Mouse (Mus musculus) forebrain, embryonic 13.5 days (tissue): ENCODE data around the gene Sectm1b. TPM values are rescaled to one million over a fixed set of nuclear protein-coding genes. Genes with fewer than 3 reads are reported as not detected.
"Not testable (repeated sequence)": the region's sequence is repeated elsewhere in the genome, so short reads cannot be mapped to it uniquely, and the experiment has no call there.

Experiments used
- ATAC-seq: fragments of 200-750 bp; cut with Nextera tagmentation; 2 replicates; pipeline ENCODE4 v1.8.0; 2017
- H3K27ac ChIP-seq: fragments of 300-500 bp; sonication (generic); 2 replicates; pipeline ENCODE4 v1.5.1; 2015; ENCODE audit warnings: inconsistent platforms, mild to moderate bottlenecking, moderate library complexity
- H3K27me3 ChIP-seq: fragments of 300-500 bp; sonication (generic); 2 replicates; pipeline ENCODE4 v1.6.1; 2015; ENCODE audit warnings: mild to moderate bottlenecking, inconsistent platforms
- H3K36me3 ChIP-seq: fragments of 300-500 bp; sonication (generic); 2 replicates; pipeline ENCODE4 v1.6.1; 2015; ENCODE audit warnings: mild to moderate bottlenecking, inconsistent platforms; ENCODE audit not compliant: poor library complexity, severe bottlenecking
- H3K4me1 ChIP-seq: fragments of 300-500 bp; sonication (generic); 2 replicates; pipeline ENCODE4 v1.6.1; 2015; ENCODE audit warnings: inconsistent platforms
- H3K4me2 ChIP-seq: fragments of 300-500 bp; sonication (generic); 2 replicates; pipeline ENCODE4 v1.6.1; 2015; ENCODE audit warnings: inconsistent platforms, mild to moderate bottlenecking, moderate library complexity
- H3K4me3 ChIP-seq: fragments of 300-500 bp; sonication (generic); 2 replicates; pipeline ENCODE4 v1.5.1; 2015; ENCODE audit warnings: mild to moderate bottlenecking, inconsistent platforms
- H3K9ac ChIP-seq: fragments of 300-500 bp; sonication (generic); 2 replicates; pipeline ENCODE4 v1.6.1; 2015; ENCODE audit warnings: mild to moderate bottlenecking, inconsistent platforms
- H3K9me3 ChIP-seq: fragments of 300-500 bp; sonication (generic); replicated peaks from 2 replicates; pipeline ENCODE4 v1.6.1; 2016; ENCODE audit warnings: inconsistent platforms
- WGBS: fragments of 180-500 bp; shearing (Covaris S2); methylation state at CpG from one replicate; pipeline ENCODE4 v1.1.7; 2015; 5-methylcytosine and 5-hydroxymethylcytosine counted together
- polyA plus RNA-seq: library from polyadenylated mRNA; unstranded; fragments of >200 nt; fragmentation: Nextera tagmentation; extraction: Ambion mirVana; gene quantifications from 2 replicates; pipeline ENCODE4 v1.2.1, GENCODE M21; 2015

Sectm1b gene
- polyA plus RNA-seq, 1 experiment from 2014 or later, result not detected

GRCm38 (mm10) chr11:121060401-121061067, 2.8 kb downstream of the Sectm1b start:
- not testable (repeated sequence) for H3K36me3 ChIP-seq, H3K4me2 ChIP-seq, H3K27ac ChIP-seq, ATAC-seq, H3K9me3 ChIP-seq, H3K4me3 ChIP-seq, H3K9ac ChIP-seq, H3K4me1 ChIP-seq, H3K27me3 ChIP-seq
- 92% methylated on average over 6 of the region's 6 CpGs for WGBS

- whole genome bisulfite sequencing, result 92% methylated on average over 4 of the region's 4 CpGs
- no peak overlapping the region for H3K9ac ChIP-seq
- H3K27ac ChIP-seq, result no peak overlapping the region
- H3K36me3 ChIP-seq, result no peaks in the 10 kb centered on the region
- no peak overlapping the region for H3K4me3 ChIP-seq
- no peaks in the 10 kb centered on the region for H3K27me3 ChIP-seq
- no peaks in the 10 kb centered on the region for H3K4me1 ChIP-seq
- no peak overlapping the region for H3K4me2 ChIP-seq
- no peak for ATAC-seq
- H3K9me3 ChIP-seq, result no peaks in the 10 kb centered on the region
These were observed 3.9 kb downstream of the Sectm1b start for GRCm38 (mm10) chr11:121059471-121059870.

DNA sequence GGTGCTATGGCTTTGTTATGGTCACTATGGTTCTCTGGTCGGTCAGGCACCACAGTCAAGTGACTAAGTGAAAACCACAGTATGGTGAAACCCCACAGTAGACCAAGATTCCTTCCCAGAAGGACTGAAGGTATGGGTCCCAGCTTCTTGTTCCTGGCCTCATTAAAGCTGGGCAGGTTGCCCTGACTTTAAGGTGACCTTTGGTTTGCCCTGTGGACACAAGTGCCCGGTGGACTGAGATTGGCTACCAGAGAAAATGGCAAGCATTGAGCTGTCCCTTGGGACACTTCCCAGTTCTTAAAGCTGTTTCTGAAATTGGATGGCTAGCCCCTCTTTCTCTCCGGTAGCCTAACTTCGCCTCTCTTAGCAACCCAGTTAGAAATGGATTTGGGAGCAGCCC, 4.4 kb downstream of the Sectm1b start:
- Histone ChIP-seq H3K4me2 (no peak overlapping the region), H3K27me3 (no peaks in the 10 kb centered on the region), H3K36me3 (no peaks in the 10 kb centered on the region), H3K9me3 (no peaks in the 10 kb centered on the region), H3K27ac (no peak overlapping the region), H3K4me1 (no peaks in the 10 kb centered on the region), H3K9ac (no peak overlapping the region), H3K4me3 (no peak overlapping the region)
- no peak for ATAC-seq
- 88% methylated on average over 4 of the region's 4 CpGs for WGBS

GRCm38 (mm10) chr11:121058122-121058521, 5.2 kb downstream of the Sectm1b start:
- Histone ChIP-seq H3K4me2 (no peak overlapping the region), H3K4me1 (no peaks in the 10 kb centered on the region), H3K9me3 (no peaks in the 10 kb centered on the region), H3K9ac (no peak overlapping the region), H3K27me3 (no peaks in the 10 kb centered on the region), H3K4me3 (no peak overlapping the region), H3K27ac (no peak overlapping the region), H3K36me3 (no peaks in the 10 kb centered on the region)
- WGBS, result 89% methylated on average over 5 of the region's 5 CpGs
- no peak for ATAC-seq

DNA sequence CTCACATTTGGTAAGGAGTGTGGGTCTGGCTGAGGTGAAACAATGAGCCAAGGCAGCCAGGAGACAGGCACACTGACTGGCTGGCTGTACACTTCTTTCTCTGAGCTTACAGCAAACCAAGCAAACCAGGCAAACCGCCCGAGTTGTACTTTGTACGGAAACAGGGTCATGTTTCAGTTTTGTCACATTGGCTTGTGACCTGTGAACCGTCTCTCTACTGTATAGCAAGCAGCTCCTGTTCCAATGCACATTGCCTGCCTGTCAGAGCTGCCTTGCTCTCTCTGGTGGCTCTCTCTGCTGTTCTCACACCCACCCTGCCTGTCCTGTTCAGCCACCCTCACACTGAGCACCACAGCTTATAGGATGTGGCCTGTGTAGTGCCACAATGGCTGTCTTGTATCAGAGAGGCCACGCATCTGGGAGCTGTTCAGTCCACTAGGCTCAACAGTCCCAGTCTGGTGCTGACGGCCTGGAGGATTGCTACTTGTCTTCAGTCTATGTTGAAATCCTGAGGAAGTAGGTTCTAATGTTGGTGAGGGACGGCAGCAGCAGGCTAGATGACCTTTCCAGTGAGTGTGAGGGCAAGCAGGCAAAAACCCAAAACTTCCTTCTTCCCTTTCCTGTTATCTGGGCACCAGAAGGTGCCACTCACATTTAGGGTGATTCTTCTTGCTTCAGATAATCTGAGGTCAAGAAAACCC, 6.7 kb downstream of the Sectm1b start:
- no peak for ATAC-seq
- Histone ChIP-seq H3K4me1 (no peaks in the 10 kb centered on the region), H3K27ac (no peak overlapping the region), H3K9me3 (no peaks in the 10 kb centered on the region), H3K36me3 (no peaks in the 10 kb centered on the region), H3K4me2 (no peak overlapping the region), H3K4me3 (no peak overlapping the region), H3K9ac (no peak overlapping the region), H3K27me3 (no peaks in the 10 kb centered on the region)
- WGBS, result 75% methylated on average over 7 of the region's 7 CpGs

DNA sequence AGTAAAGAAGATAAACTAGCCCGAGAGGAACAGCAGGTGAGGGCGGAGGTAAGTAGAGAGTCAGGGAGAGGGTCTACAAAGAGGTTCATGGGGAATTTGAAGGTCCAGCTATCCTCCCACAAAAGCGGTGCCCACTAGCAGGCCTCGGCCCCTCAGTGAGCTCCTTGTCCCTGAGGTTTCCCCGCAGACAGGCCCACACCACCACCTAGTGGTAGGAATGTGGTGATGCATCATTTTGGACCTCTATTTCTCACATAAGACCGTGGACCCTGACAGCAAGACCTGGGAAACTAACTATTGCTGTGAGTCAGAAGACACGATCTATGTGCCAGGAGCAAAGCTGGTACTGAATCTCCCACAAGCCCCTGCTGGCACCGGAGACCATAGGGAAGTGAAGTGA, 9.8 kb downstream of the Sectm1b start:
- no peak for ATAC-seq
- H3K27ac ChIP-seq, result no peak overlapping the region
- 17% methylated on average over 8 of the region's 8 CpGs for WGBS

DNA sequence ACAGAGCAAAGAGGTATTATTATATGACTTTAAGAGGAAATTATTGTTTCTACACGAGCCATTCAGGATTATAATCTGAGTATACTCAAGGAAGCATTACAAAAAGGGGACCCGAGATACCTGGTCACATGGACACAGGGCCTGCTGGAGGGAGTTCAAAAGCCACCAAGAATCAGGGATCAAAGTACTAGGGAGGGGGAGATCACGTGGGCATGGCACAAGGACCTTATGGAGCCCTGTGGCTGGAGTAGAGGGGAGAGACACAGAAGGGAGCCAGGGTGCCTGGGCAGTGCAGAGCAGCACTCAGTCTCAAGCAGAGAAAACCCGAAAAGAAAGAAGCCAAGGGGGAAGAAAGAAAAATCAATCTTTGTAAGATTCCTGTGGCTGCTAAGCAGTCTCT, 11.0 kb downstream of the Sectm1b start:
- H3K4me2 ChIP-seq, result no peak overlapping the region
- 68% methylated on average over 4 of the region's 4 CpGs for WGBS
- ATAC-seq, result no peak
- no peaks in the 10 kb centered on the region for H3K27me3 ChIP-seq
- H3K9ac ChIP-seq, result no peak overlapping the region
- no peak overlapping the region for H3K4me3 ChIP-seq
- no peaks in the 10 kb centered on the region for H3K36me3 ChIP-seq
- H3K4me1 ChIP-seq, result no peaks in the 10 kb centered on the region
- no peaks in the 10 kb centered on the region for H3K9me3 ChIP-seq
- no peak overlapping the region for H3K27ac ChIP-seq

More for the DNA sequence above, 9.8 kb downstream of the Sectm1b start:
- H3K9me3 ChIP-seq, result no peaks in the 10 kb centered on the region
- H3K4me2 ChIP-seq, result no peak overlapping the region
- H3K27me3 ChIP-seq, result no peaks in the 10 kb centered on the region
- no peaks in the 10 kb centered on the region for H3K4me1 ChIP-seq
- H3K36me3 ChIP-seq, result no peaks in the 10 kb centered on the region
- H3K9ac ChIP-seq, result no peak overlapping the region
- no peak overlapping the region for H3K4me3 ChIP-seq

- H3K36me3 ChIP-seq, result no peaks in the 10 kb centered on the region
- ATAC-seq, result no peak
- no peaks in the 10 kb centered on the region for H3K4me1 ChIP-seq
- no peak overlapping the region for H3K27ac ChIP-seq
- no peaks in the 10 kb centered on the region for H3K27me3 ChIP-seq
- no peak overlapping the region for H3K4me3 ChIP-seq
- no peak overlapping the region for H3K4me2 ChIP-seq
- no peaks in the 10 kb centered on the region for H3K9me3 ChIP-seq
- WGBS, result 71% methylated on average over 1 of the region's 1 CpGs
- no peak overlapping the region for H3K9ac ChIP-seq
These were observed 11.6 kb downstream of the Sectm1b start for GRCm38 (mm10) chr11:121051793-121052192.

DNA sequence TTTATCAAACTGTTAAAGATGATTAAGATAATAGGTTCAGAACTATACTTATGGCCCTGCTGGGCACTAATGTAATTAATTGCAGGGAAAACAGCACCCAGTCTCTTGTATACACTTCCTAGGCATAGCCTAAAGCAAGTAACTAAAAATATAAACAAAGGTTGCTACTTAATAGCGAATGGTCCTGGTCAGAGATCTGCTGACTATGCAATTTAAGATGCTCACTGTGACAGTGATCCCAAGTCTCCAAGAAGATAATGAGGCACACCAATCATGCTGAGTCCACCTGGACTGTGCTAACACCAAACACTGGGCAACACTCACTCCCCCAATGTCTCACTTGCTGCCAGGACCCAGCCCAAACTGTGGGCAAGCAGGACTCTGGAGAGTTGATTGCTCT, 13.5 kb downstream of the Sectm1b start:
- Histone ChIP-seq H3K4me2 (no peak overlapping the region), H3K36me3 (no peaks in the 10 kb centered on the region), H3K4me3 (no peak overlapping the region), H3K27ac (no peak overlapping the region), H3K9ac (no peak overlapping the region), H3K9me3 (no peaks in the 10 kb centered on the region), H3K27me3 (no peaks in the 10 kb centered on the region), H3K4me1 (no peaks in the 10 kb centered on the region)
- ATAC-seq, result no peak
- 85% methylated on average over 1 of the region's 1 CpGs for WGBS

DNA sequence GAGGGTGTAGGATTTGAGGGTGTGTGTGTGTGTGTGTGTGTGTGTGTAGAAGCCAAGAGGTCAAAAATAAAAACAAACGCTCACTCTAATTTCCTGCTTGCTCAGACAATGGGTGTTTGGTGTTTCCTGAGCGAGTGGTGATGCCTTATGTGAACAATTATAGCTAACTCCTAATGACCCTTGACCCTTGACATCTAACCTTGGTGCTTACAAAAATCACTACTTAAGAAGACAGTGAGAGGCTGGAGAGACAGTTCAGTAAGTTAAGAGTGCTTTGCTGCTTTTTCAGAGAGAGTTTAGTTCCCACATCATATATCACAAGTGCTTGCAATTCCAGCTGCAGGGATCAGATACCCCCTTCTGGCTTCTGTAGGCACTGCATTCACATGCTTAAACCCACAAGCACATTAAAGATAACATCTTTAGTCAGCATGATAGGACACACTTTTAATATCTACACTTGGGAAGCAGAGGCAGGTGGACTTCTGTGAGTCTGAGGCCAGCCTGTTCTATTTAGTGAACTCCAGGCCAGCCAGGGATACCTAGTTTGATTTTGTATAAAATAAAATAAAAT, 15.5 kb downstream of the Sectm1b start:
- Histone ChIP-seq H3K9ac (no peak overlapping the region), H3K27ac (no peak overlapping the region), H3K4me2 (no peak overlapping the region), H3K36me3 (no peaks in the 10 kb centered on the region), H3K4me1 (no peaks in the 10 kb centered on the region), H3K27me3 (no peaks in the 10 kb centered on the region), H3K9me3 (no peaks in the 10 kb centered on the region), H3K4me3 (no peak overlapping the region)
- ATAC-seq, result no peak
- WGBS, result 78% methylated on average over 2 of the region's 2 CpGs

GRCm38 (mm10) chr11:121045286-121045685, 18.1 kb downstream of the Sectm1b start:
- H3K36me3 ChIP-seq, result no peaks in the 10 kb centered on the region
- H3K4me2 ChIP-seq, result no peak overlapping the region
- H3K27ac ChIP-seq, result no peak overlapping the region
- no peak for ATAC-seq
- H3K9ac ChIP-seq, result no peak overlapping the region
- 54% methylated on average over 1 of the region's 1 CpGs for WGBS
- H3K4me3 ChIP-seq, result no peak overlapping the region
- no peaks in the 10 kb centered on the region for H3K4me1 ChIP-seq
- H3K27me3 ChIP-seq, result 0 out of 2 replicates have a peak, but pooled peaks cover 5% of the 10 kb centered on the region
- no peaks in the 10 kb centered on the region for H3K9me3 ChIP-seq

- WGBS, result 70% methylated on average over 1 of the region's 1 CpGs
- ATAC-seq, H3K4me3 ChIP-seq, H3K4me2 ChIP-seq, H3K9ac ChIP-seq, H3K27me3 ChIP-seq, H3K4me1 ChIP-seq, H3K27ac ChIP-seq, H3K9me3 ChIP-seq, H3K36me3 ChIP-seq: not testable (repeated sequence)
These were observed 20.3 kb downstream of the Sectm1b start for GRCm38 (mm10) chr11:121043025-121043424.
